Mouse (Mus musculus) spleen, adult 12 weeks (tissue): Measurements from ENCODE around the gene Lrsam1.

Experiments used
- DNase-seq: peaks from one replicate; pipeline ENCODE4 v3.0.0; 2022; ENCODE audit warnings: low spot score

Gene Lrsam1

GRCm38 (mm10) chr2:32926330-32927075 is 34.9 kb downstream of the Lrsam1 start:
- DNase-seq: no peak

DNA sequence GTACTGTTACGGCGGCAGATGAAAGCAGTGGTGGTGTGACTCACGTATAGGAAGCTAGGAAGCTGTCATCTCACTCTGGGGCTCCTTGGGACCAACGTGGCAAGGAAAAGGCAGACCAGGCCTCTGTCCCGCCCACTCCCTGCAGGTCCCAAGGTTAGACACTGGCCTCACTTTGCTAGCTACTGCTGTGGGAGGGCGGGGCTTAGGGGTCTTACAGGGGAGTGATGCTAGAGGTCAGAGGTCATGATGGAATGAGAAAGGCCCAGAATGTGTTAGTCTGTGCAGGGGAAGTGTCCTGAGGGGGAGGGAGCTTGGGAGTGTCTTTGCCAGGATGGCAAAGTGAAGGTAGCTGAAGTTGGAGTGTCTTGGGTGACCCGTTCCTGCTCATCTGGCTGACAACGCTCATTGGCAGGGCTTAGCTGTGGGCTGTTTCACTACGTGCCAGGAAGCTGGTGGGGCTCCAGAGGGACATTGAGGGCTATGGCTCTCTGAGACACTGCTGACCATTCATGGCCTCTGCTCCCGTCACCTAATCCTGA is 37.0 kb downstream of the Lrsam1 start:
- no peak for DNase-seq

GRCm38 (mm10) chr2:32923551-32924250 is 37.7 kb downstream of the Lrsam1 start:
- no peak for DNase-seq

GRCm38 (mm10) chr2:32922564-32922963 is 38.9 kb downstream of the Lrsam1 start:
- no peak for DNase-seq

GRCm38 (mm10) chr2:32921801-32922380 is 39.5 kb downstream of the Lrsam1 start:
- DNase-seq: no peak

GRCm38 (mm10) chr2:32921235-32921634 is 40.2 kb downstream of the Lrsam1 start:
- no peak for DNase-seq

DNA sequence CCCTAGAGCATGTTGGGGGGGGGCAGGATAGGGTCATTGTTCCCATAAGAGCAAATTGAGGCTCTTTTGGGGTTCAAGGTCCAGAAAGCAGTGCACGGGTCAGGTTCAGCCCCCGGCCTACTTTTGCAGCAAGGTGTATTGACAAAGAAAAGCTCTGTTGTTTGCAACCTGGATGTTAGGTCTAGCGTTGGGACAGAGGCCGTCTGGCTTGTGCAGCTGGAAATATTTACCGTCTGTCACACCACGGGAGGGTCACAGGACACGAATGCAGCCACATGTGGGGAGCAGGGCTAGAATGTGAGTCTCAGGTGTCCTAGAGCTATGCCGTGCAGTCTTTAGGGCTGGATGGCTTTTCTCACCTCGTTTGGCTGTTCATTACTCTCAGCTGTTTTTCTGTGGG is 43.0 kb downstream of the Lrsam1 start:
- DNase-seq: no peak

- no peak for DNase-seq
These were observed 43.9 kb downstream of the Lrsam1 start for GRCm38 (mm10) chr2:32917526-32917925.

GRCm38 (mm10) chr2:32914896-32915295 is 46.5 kb downstream of the Lrsam1 start:
- DNase-seq: no peak

DNA sequence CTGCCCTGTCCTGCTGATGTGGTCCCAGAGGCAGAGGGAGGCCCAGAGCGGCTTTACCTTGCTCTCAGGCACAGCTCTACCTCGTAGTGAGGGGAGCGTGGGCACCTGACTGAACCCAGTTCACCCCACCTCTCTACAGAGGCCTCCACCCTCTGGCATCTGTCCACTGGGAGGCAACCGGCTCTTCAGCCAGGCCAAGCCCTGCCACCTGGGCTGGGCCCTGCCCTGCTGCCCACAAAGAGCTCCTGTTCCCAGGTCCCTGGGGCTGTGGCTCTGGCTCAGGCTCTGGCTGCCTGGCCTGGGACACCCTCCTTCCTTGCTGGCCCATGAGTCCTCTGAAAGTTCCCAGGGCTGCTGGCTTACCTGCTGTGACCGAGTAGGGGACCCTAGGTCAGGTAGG is 47.1 kb downstream of the Lrsam1 start:
- no peak for DNase-seq

- DNase-seq: peak; percentile 75
These were observed 49.1 kb downstream of the Lrsam1 start for GRCm38 (mm10) chr2:32912210-32912804.

DNA sequence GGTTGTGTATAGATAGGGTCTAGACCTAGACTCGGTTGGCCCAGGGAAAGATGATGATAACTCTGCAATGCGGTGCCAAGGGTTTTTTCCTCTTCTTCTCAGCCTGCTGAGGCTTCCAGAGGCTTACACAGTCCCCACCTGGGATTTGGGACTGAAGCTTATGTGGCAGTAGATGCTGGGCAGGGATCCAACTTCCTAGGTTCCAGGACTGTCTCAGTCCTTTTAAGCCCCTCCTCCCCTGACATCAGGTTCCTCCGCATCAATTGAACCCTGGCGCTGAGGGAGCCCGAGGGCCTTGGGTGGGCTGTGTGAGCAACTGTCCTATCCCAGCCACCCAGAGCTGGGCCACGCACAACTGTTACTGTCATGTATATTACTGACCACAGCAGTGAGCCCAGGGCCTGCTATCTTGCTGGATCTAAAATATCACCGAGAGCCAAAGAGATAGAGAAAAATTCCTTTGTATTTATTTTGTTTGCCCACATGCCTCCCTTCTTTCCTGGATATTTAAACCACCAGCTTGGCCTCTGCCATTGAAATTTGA is 49.7 kb downstream of the Lrsam1 start:
- no peak for DNase-seq

GRCm38 (mm10) chr2:32908796-32909195 is 52.6 kb downstream of the Lrsam1 start:
- DNase-seq: no peak

GRCm38 (mm10) chr2:32908272-32908671 is 53.1 kb downstream of the Lrsam1 start:
- no peak for DNase-seq

DNA sequence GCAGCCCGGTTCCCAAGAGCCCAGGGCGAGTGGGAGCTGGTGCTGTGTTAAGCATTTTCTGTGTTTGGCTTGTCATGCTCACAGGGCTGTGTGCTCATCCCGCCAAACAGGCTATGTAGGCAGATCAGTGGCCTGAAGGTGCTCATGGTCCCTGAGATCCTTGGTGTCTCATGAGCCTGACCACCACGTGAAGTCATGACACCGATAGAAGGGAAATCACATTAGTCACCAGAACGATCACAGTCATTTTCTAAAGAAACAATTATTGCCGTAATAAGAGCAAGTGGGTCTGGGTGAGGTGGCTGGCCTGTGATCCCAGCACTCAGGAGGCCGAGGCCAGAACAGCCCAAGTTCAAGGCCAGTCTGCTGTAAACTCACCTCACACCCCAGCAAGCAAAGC is 54.0 kb downstream of the Lrsam1 start:
- DNase-seq: no peak

DNA sequence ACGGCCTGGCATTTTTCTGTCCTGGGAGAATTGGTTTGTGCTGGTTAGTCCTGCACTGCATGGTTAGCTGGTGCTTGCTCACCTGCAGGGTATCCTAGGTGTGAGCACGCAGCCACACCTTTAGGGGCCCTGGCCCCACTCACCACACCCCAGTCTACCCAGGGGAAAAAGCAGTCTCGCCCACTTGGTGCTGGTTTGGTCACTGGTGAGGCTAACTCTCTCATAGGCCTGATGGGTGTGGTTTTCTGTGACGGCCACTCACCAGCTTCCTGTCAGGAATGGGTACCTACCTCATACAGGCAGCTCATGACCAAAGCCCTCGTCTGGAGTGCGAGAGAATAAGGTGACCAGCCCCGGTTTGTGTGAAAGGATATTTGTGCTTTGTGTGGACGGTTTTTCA is 56.1 kb downstream of the Lrsam1 start:
- no peak for DNase-seq

GRCm38 (mm10) chr2:32904637-32905036 is 56.8 kb downstream of the Lrsam1 start:
- no peak for DNase-seq

DNA sequence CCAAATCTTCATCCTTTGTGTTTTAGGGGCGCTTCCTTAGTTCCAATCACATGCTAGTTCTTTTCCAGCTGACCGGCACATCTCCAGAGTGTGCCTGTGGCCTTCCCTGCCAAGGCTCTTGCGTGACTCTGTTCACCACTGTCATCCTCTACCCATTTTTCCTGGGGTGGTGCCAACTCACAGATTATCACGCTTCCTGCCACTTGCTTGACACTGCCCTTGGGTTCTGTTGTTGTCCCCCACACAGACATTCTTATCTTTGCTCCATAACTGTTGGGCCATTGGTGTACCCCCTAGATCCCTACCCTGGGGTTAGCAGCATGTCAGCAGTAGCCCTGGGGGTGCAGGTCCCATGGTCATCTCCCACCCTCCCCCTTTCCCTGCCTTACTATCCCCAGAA is 57.9 kb downstream of the Lrsam1 start:
- DNase-seq: no peak

GRCm38 (mm10) chr2:32902126-32902525 is 59.3 kb downstream of the Lrsam1 start:
- DNase-seq: no peak

DNA sequence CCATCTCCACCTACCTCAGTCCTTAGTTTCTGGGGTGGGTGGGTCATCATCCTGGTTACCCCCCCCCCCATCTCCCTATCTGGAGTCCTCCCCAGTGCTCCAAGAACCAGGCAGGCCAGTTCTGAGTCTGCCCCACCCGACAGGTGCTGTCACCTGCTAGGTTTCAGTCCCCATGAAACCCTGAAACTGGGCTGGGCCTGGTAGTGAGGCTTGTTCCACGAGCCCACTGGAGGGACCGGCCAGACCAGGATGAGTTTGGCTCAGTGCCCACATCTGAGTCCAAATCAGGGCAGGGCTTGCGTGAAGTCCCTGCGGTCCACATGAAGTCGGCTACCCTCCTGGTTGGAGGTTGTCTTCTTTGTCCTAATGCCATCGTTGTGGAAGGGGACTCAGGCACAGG is 62.4 kb downstream of the Lrsam1 start:
- DNase-seq: no peak

- DNase-seq: no peak
These were observed 64.8 kb downstream of the Lrsam1 start for GRCm38 (mm10) chr2:32896507-32897147.

GRCm38 (mm10) chr2:32895606-32896106 is 65.8 kb downstream of the Lrsam1 start:
- no peak for DNase-seq
